Mouse (Mus musculus): ENCODE measurements around the gene Myo1h.

Myo1h gene

DNA sequence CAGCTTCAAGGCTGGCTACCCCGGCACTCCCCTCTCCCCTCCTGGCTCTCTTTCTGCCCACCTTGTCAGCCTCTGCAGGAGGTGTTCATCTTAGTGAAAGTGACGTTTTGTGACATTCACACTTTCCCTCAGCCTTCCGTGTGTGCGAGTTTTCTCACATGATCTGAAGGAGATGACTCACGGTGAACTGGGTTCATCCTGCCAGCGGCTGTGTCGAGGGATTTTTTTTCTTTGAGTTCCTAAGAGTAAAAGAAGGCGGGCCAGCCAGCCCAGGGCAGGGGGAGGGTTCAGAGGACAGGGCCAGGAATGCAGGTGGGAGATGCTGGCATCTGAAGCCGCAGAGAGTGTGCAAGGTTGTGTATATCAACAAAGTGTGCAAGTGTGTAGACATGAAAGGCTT is 104.2 kb downstream of the Myo1h start:
- DNase-seq (ENCODE audit: low read depth, low spot score), result no peak

DNA sequence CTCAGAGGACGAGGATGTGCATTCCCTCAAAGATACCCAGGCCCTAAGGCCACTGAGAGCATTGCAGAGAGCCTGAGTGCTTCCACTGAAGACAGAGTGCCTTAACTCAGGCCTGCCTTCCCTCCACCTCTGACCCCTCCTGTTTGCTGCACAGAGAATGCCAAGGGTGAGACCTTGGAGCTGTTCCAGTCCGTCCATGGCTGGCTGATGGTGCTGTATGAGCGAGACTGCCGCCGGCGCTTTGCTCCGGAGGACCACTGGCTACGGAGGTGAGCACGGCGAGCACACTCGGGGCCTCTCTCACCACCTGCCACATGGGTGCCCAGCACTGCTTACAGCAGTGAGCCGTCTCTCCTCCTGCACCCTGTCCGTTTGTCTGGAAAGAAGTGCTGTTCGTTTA is 117.6 kb downstream of the Myo1h start:
- DNase-seq (ENCODE audit: low read depth, low spot score), result no peak

DNA sequence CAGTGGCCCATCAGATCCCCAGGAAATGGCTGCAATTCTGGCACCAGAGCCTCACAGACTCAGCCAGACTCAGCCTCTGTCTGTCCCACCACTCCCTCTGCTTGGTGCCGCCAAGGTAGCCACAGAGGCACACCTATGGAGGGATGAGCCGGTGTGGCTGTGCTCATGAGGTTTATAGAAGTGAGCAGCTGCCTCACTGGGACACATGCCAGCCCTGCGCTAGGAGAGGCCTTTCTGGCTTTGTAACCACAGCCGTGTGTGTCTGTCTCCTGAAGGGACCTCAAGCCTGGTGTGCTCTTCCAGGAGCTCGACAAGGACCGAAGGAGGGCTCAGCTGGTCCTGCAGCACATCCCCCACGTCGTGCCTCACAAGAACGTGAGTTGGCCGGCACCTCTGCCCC is 118.3 kb downstream of the Myo1h start:
- no peak for DNase-seq (ENCODE audit: low read depth, low spot score)

DNA sequence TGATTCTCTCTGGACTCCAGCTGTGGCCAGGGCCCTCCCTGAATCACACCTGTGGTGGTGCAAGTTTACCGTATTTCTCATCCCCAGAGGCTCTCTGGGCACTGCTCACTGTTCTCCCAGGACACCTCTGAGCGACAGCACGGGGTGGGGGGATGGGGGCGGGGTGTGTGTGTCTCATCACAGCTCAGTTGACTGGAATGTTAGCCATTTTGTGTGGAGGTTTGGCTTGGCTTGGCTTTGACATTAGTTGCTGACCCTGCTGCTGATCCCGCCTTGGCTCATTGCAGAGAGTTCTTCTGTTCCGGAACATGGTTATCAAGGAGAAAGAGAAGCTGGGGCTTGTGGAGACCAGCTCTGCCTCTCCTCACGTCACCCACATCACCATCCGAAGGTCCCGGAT is 118.8 kb downstream of the Myo1h start:
- no peak for DNase-seq (ENCODE audit: low read depth, low spot score)

DNA sequence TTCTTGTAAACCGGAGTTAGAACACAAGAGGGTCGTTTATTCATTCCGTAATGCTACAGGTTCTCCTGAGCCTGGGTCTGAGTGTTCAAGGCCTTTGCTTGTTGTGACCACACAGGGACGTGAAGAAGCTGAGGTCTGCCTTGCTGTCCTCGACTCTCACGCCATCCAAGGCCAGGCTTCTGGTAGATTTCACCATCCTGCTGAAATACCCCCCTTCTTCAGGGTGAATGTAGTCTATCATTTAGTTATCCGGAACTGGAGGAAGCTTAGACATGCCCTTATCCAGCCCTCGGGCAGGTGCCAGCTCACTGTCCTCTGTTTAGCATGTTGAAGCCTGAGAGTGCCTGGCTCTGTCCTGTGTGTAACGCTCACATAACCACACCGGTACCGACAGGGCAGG is 119.9 kb downstream of the Myo1h start:
- no peak for DNase-seq (ENCODE audit: low read depth, low spot score)

DNA sequence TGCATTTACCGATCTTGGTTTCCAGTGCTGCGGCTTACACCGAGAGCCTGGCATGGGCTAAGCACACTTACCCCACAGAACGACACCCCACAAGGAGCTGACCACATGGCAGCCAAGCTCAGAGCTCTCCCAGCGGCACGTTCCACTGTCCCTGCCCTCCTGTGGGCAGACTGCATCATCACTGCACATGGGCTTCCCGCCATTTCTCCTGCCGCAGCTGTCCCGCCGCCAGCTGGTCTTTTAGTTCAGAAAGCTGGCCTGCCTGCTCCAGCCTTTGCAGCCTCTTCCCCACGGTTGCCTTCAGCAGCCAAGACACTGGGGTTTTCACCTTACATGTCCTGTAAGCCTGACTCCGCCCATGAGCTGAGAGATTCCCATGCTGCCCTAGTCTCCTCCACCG is 121.5 kb downstream of the Myo1h start:
- DNase-seq (ENCODE audit: low read depth, low spot score), result no peak

DNA sequence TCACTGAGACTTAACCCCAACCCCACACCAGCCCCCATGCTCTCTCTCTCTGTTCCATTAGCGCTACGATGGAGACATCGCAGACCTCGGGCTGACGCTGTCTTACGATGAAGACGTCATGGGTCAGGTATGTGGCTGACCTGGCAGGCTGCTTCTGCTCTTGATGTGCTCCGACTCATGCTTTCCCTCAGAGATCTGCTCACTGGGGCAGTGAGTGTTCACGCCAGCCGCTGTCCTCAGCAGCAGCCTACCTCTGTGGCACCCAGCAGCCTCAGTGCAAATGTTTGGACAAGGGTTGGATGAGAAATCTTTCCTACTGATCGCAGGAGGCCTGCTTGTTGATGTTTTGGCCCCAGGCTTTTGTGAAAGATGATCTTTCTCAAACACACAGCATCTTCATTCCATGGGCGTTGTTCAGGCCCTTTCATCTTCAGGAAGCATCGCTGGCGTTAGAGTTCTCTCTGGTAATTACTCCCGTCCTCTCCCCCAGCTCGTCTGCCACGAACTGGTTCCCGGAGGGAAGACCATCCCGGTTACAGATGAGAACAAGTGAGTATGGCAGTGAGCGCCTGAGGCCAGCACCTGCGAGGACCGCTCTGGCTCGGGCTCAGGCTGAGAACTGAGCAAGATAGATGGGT is 123.5 kb downstream of the Myo1h start:
- no peak for DNase-seq (ENCODE audit: low read depth, low spot score)

DNA sequence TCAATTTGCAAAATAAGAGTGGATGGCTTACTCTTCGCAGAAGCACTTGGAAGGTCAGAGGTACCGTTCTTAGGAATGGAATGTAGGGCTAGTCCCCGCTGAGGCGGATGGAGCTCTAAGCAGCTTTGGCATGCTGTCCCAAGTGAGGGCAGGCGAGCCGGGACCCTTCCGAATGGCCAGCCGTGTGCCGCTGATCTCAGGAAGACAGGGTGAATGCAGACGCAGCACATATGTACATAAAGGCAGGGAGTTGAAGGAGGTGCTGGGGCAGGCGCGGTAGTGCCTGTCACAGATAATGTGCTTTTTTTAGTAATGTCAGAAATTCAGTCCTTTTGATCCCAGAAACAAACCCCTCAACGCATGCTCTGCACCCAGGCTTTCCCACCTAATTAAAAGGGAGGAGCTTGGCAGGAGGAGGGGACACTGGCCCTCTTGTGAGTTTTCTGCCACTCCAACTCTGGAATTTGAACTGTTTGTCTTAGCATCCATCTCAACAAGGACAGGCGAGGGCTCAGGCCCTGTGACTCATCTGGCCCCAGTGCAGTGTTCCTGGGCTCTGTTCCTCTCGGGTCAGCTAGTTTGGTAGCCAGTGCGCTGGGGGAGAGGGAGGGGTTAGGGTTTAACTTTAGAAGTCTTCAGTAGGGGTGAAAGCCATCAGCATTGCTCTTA is 124.2 kb downstream of the Myo1h start:
- DNase-seq (ENCODE audit: low read depth, low spot score), result no peak
